Mouse (Mus musculus): ENCODE measurements around the gene Bco2. TPM values are rescaled to one million over a fixed set of nuclear protein-coding genes. Genes with fewer than 3 reads are reported as not detected.

Bco2 gene
- polyA plus RNA-seq (2015; fragmentation: Nextera tagmentation; extraction: Ambion mirVana): 2.0 and 2.2 TPM in 2 replicates

- no peaks in the 10 kb centered on the region for H3K36me3 ChIP-seq (ENCODE audit: control insufficient read depth, insufficient read depth, low read length)
- no peaks in the 10 kb centered on the region for H3K27me3 ChIP-seq (ENCODE audit: control insufficient read depth, insufficient read depth, low read length)
- peak within 1 kb of the TSS; percentile 54; the same call in 1 of the 2 replicates for H3K9ac ChIP-seq (ENCODE audit: low read length)
- peak within 1 kb of the TSS; percentile 70 for H3K27ac ChIP-seq (ENCODE audit: low read length)
- no peak for ATAC-seq (ENCODE audit: insufficient read depth, low FRiP score)
- no peaks in the 10 kb centered on the region for H3K4me1 ChIP-seq (ENCODE audit: control insufficient read depth, insufficient read depth, low read length)
- 36% methylated on average over 2 of the region's 2 CpGs for WGBS
- 0 out of 2 replicates have a peak within 1 kb of the TSS, but pooled peaks have one; percentile 13 for H3K4me3 ChIP-seq (replicated peaks; ENCODE audit: low read length)
- H3K9me3 ChIP-seq (replicated peaks; ENCODE audit: control insufficient read depth, low read length): no peaks in the 10 kb centered on the region
- peak within 1 kb of the TSS; percentile 38 for H3K4me2 ChIP-seq (ENCODE audit: low read depth, low read length)
Measured at GRCm38 (mm10) chr9:50555094-50555446, at the start of gene Bco2. Bco2 (minus strand) TSS chr9:50555181.

GRCm38 (mm10) chr9:50604338-50604737 lies 49.4 kb upstream of the Bco2 start:
- Histone ChIP-seq H3K9ac (ENCODE audit: low read length) (peak overlapping the region; percentile 92), H3K4me3 (replicated peaks; ENCODE audit: low read length) (peak overlapping the region; percentile 82), H3K27ac (ENCODE audit: low read length) (peak overlapping the region; percentile 81), H3K36me3 (ENCODE audit: control insufficient read depth, insufficient read depth, low read length) (0 out of 2 replicates have a peak, but pooled peaks cover 6% of the 10 kb centered on the region), H3K4me2 (ENCODE audit: low read depth, low read length) (peak overlapping the region; percentile 69), H3K9me3 (replicated peaks; ENCODE audit: control insufficient read depth, low read length) (no peaks in the 10 kb centered on the region), H3K27me3 (ENCODE audit: control insufficient read depth, insufficient read depth, low read length) (no peaks in the 10 kb centered on the region), H3K4me1 (ENCODE audit: control insufficient read depth, insufficient read depth, low read length) (peaks cover 15% of the 10 kb centered on the region)
- WGBS: 2% methylated on average over 6 of the region's 6 CpGs
- ATAC-seq (ENCODE audit: insufficient read depth, low FRiP score): no peak

- ATAC-seq (ENCODE audit: insufficient read depth, low FRiP score): peak; percentile 84
- peak overlapping the region; percentile 82 for H3K4me3 ChIP-seq (replicated peaks; ENCODE audit: low read length)
- peaks cover 15% of the 10 kb centered on the region for H3K4me1 ChIP-seq (ENCODE audit: control insufficient read depth, insufficient read depth, low read length)
- under 1% methylated on average over 24 of the region's 24 CpGs for WGBS
- peak overlapping the region; percentile 92 for H3K9ac ChIP-seq (ENCODE audit: low read length)
- no peaks in the 10 kb centered on the region for H3K9me3 ChIP-seq (replicated peaks; ENCODE audit: control insufficient read depth, low read length)
- peak overlapping the region; percentile 81 for H3K27ac ChIP-seq (ENCODE audit: low read length)
- no peaks in the 10 kb centered on the region for H3K27me3 ChIP-seq (ENCODE audit: control insufficient read depth, insufficient read depth, low read length)
- H3K4me2 ChIP-seq (ENCODE audit: low read depth, low read length): peak overlapping the region; percentile 69
- 0 out of 2 replicates have a peak, but pooled peaks cover 6% of the 10 kb centered on the region for H3K36me3 ChIP-seq (ENCODE audit: control insufficient read depth, insufficient read depth, low read length)
Measured at GRCm38 (mm10) chr9:50603998-50604324, 49.0 kb upstream of the Bco2 start.

GRCm38 (mm10) chr9:50603189-50603997 lies 48.4 kb upstream of the Bco2 start, which contains the start of the genes Sdhd and Timm8b:
Sdhd (minus strand) TSS chr9:50603812.
Timm8b (plus strand) TSS chr9:50603910.
- peak within 1 kb of the TSS; percentile 81 for H3K27ac ChIP-seq (ENCODE audit: low read length)
- peak within 1 kb of the TSS; percentile 92 for H3K9ac ChIP-seq (ENCODE audit: low read length)
- H3K4me2 ChIP-seq (ENCODE audit: low read depth, low read length): peak within 1 kb of the TSS; percentile 94
- WGBS: under 1% methylated on average over 48 of the region's 48 CpGs
- ATAC-seq (ENCODE audit: insufficient read depth, low FRiP score): peak; percentile 97
- H3K36me3 ChIP-seq (ENCODE audit: control insufficient read depth, insufficient read depth, low read length): 0 out of 2 replicates have a peak, but pooled peaks cover 4% of the 10 kb centered on the region
- H3K4me1 ChIP-seq (ENCODE audit: control insufficient read depth, insufficient read depth, low read length): peaks cover 15% of the 10 kb centered on the region
- H3K27me3 ChIP-seq (ENCODE audit: control insufficient read depth, insufficient read depth, low read length): no peaks in the 10 kb centered on the region
- no peaks in the 10 kb centered on the region for H3K9me3 ChIP-seq (replicated peaks; ENCODE audit: control insufficient read depth, low read length)
- H3K4me3 ChIP-seq (replicated peaks; ENCODE audit: low read length): peak within 1 kb of the TSS; percentile 82

- Histone ChIP-seq H3K4me1 (ENCODE audit: control insufficient read depth, insufficient read depth, low read length) (peaks cover 15% of the 10 kb centered on the region), H3K27ac (ENCODE audit: low read length) (no peak overlapping the region), H3K4me3 (replicated peaks; ENCODE audit: low read length) (peak overlapping the region; percentile 82), H3K9ac (ENCODE audit: low read length) (peak overlapping the region; percentile 92), H3K4me2 (ENCODE audit: low read depth, low read length) (peak overlapping the region; percentile 94), H3K36me3 (ENCODE audit: control insufficient read depth, insufficient read depth, low read length) (peaks cover 7% of the 10 kb centered on the region), H3K9me3 (replicated peaks; ENCODE audit: control insufficient read depth, low read length) (no peaks in the 10 kb centered on the region), H3K27me3 (ENCODE audit: control insufficient read depth, insufficient read depth, low read length) (no peaks in the 10 kb centered on the region)
- ATAC-seq (ENCODE audit: insufficient read depth, low FRiP score): no peak
- WGBS: 79% methylated on average over 7 of the region's 7 CpGs
Measured at GRCm38 (mm10) chr9:50602055-50602845, 47.3 kb upstream of the Bco2 start.

GRCm38 (mm10) chr9:50601536-50601935 lies 46.6 kb upstream of the Bco2 start:
- no peaks in the 10 kb centered on the region for H3K27me3 ChIP-seq (ENCODE audit: control insufficient read depth, insufficient read depth, low read length)
- H3K4me3 ChIP-seq (replicated peaks; ENCODE audit: low read length): no peak overlapping the region
- no peak overlapping the region for H3K27ac ChIP-seq (ENCODE audit: low read length)
- H3K36me3 ChIP-seq (ENCODE audit: control insufficient read depth, insufficient read depth, low read length): peaks cover 14% of the 10 kb centered on the region
- WGBS: 80% methylated on average over 6 of the region's 6 CpGs
- no peak for ATAC-seq (ENCODE audit: insufficient read depth, low FRiP score)
- H3K4me1 ChIP-seq (ENCODE audit: control insufficient read depth, insufficient read depth, low read length): peaks cover 15% of the 10 kb centered on the region
- no peaks in the 10 kb centered on the region for H3K9me3 ChIP-seq (replicated peaks; ENCODE audit: control insufficient read depth, low read length)
- no peak overlapping the region for H3K9ac ChIP-seq (ENCODE audit: low read length)
- 0 out of 2 replicates have a peak overlapping the region, but pooled peaks have one; percentile 94 for H3K4me2 ChIP-seq (ENCODE audit: low read depth, low read length)

GRCm38 (mm10) chr9:50596973-50597372 lies 42.0 kb upstream of the Bco2 start:
- H3K4me2 ChIP-seq (ENCODE audit: low read depth, low read length): no peak overlapping the region
- no peak overlapping the region for H3K4me3 ChIP-seq (replicated peaks; ENCODE audit: low read length)
- no peaks in the 10 kb centered on the region for H3K9me3 ChIP-seq (replicated peaks; ENCODE audit: control insufficient read depth, low read length)
- H3K36me3 ChIP-seq (ENCODE audit: control insufficient read depth, insufficient read depth, low read length): peaks cover 20% of the 10 kb centered on the region
- no peaks in the 10 kb centered on the region for H3K27me3 ChIP-seq (ENCODE audit: control insufficient read depth, insufficient read depth, low read length)
- ATAC-seq (ENCODE audit: insufficient read depth, low FRiP score): no peak
- no peak overlapping the region for H3K27ac ChIP-seq (ENCODE audit: low read length)
- peaks cover under 1% of the 10 kb centered on the region; the same call in 1 of the 2 replicates for H3K4me1 ChIP-seq (ENCODE audit: control insufficient read depth, insufficient read depth, low read length)
- H3K9ac ChIP-seq (ENCODE audit: low read length): no peak overlapping the region
- WGBS: 94% methylated on average over 8 of the region's 8 CpGs

- Histone ChIP-seq H3K27ac (ENCODE audit: low read length) (peak overlapping the region; percentile 54), H3K4me3 (replicated peaks; ENCODE audit: low read length) (no peak overlapping the region), H3K36me3 (ENCODE audit: control insufficient read depth, insufficient read depth, low read length) (peaks cover 20% of the 10 kb centered on the region), H3K9me3 (replicated peaks; ENCODE audit: control insufficient read depth, low read length) (no peaks in the 10 kb centered on the region), H3K9ac (ENCODE audit: low read length) (no peak overlapping the region), H3K27me3 (ENCODE audit: control insufficient read depth, insufficient read depth, low read length) (no peaks in the 10 kb centered on the region), H3K4me2 (ENCODE audit: low read depth, low read length) (no peak overlapping the region), H3K4me1 (ENCODE audit: control insufficient read depth, insufficient read depth, low read length) (no peaks in the 10 kb centered on the region)
- WGBS: 58% methylated on average over 12 of the region's 12 CpGs
- peak; percentile 74 for ATAC-seq (ENCODE audit: insufficient read depth, low FRiP score)
Measured at GRCm38 (mm10) chr9:50594794-50595417, 39.9 kb upstream of the Bco2 start.
